Mouse (Mus musculus) liver, embryonic 14.5 days (tissue): ENCODE measurements around the gene Anks1b.

Experiments
- CTCF ChIP-seq: IDR thresholded peaks from 2 replicates; pipeline ENCODE4 v1.5.1; 2016; ENCODE audit warnings: antibody characterized with exemption, low read depth, control low read depth
- EP300 ChIP-seq: IDR thresholded peaks from 2 replicates; pipeline ENCODE4 v1.6.1; 2016; ENCODE audit warnings: antibody characterized with exemption, low read depth

- TF ChIP-seq CTCF (no peak), EP300 (no peak)
These were observed 824.1 kb downstream of the Anks1b start for GRCm38 (mm10) chr10:90697413-90697812.
